Mouse (Mus musculus): ENCODE data around the gene Svbp. TPM values are rescaled to one million over a fixed set of nuclear protein-coding genes. Genes with fewer than 3 reads are reported as not detected.

The Svbp gene
- polyA plus RNA-seq, 3 experiments from 2014 or later = 56.5 to 71.6 (median 62.1) TPM

GRCm38 (mm10) chr4:119247462-119248235 lies 52.5 kb downstream of the Svbp start:
- peak; percentile 64 for ATAC-seq

- ATAC-seq = no peak
Observed at GRCm38 (mm10) chr4:119248407-119248965, 53.4 kb downstream of the Svbp start.

Other genes with a start within 250 kb of the Svbp start
- not detected for gene Lao1, start 233.7 kb upstream of the Svbp start, polyA plus RNA-seq (2017; shearing (Covaris generic))
- 10 to 100 TPM; 29.4 to 37.6 (median 36.4) TPM for gene Slc2a1, start 86.6 kb upstream of the Svbp start, polyA plus RNA-seq (2017; shearing (Covaris generic))
- 1 to 10 TPM; 4.2 to 5.4 (median 4.4) TPM for gene Zfp691, start 21.1 kb upstream of the Svbp start, polyA plus RNA-seq (2017; shearing (Covaris generic))
- under 1 TPM; 0.10 to 0.82 (median 0.71) TPM for gene Ermap, start 5.3 kb upstream of the Svbp start, polyA plus RNA-seq (2017; shearing (Covaris generic))
- not detected for gene Tmem269, start 22.9 kb downstream of the Svbp start, polyA plus RNA-seq (2017; shearing (Covaris generic))
- 10 to 100 TPM in 1 of 3 experiments, 1 to 10 TPM in 2; 6.3 to 10.7 (median 7.9) TPM for gene AU022252, start 37.4 kb downstream of the Svbp start, polyA plus RNA-seq (2017; shearing (Covaris generic))
- 1 to 10 TPM in 2 of 3 experiments, under 1 TPM in 1; 0.70 to 2.3 (median 1.7) TPM for gene P3h1, start 37.6 kb downstream of the Svbp start, polyA plus RNA-seq (2017; shearing (Covaris generic))
- gene Cldn19, start 60.1 kb downstream of the Svbp start, polyA plus RNA-seq (2017; shearing (Covaris generic)) = not detected
- gene Ybx1, start 99.3 kb downstream of the Svbp start, polyA plus RNA-seq (2017; shearing (Covaris generic)) = 100 to 1,000 TPM; 161 to 195 (median 174) TPM
- gene Ppih, start 125.2 kb downstream of the Svbp start, polyA plus RNA-seq (2017; shearing (Covaris generic)) = 10 to 100 TPM; 38.0 to 65.4 (median 46.1) TPM
- 1 to 10 TPM in 2 of 3 experiments, under 1 TPM in 1; 0.53 to 3.8 (median 3.5) TPM for gene Ccdc30, start 220.2 kb downstream of the Svbp start, polyA plus RNA-seq (2017; shearing (Covaris generic))
- gene Ppcs, start 227.1 kb downstream of the Svbp start, polyA plus RNA-seq (2017; shearing (Covaris generic)) = 10 to 100 TPM; 58.2 to 69.1 (median 59.0) TPM
- gene Zmynd12, start 227.5 kb downstream of the Svbp start, polyA plus RNA-seq (2017; shearing (Covaris generic)) = not detected